Mouse (Mus musculus): ENCODE measurements at regions not wholly inside any gene's neighbourhood (a gene's known extent, or its start where the extent isn't known, plus 50 kb on each side); places are given as distances from the start of the nearest gene placed in this dataset.
"Not testable (repeated sequence)": the region's sequence is repeated elsewhere in the genome, so short reads cannot be mapped to it uniquely, and the experiment has no call there.

DNA sequence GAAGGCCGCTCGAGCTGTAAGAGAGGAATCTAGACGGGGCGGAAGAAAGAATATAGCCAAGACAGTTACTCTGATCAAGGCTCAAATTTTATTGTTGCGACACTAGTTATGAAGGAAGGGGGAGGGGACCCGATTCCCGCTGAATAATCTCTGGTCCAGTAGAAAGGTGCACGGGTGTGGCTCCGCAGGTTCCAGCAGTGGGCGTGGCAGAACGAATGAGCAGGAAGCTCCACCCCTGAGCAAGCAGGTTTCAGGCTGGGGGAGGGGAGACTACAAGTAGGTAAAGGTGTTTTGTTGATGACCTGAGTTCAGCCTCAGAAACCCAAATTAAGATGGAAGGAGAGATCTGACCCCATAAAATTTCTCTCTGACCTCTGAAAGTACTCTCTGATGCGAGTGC lies 150.7 kb upstream of the Pkdcc start:
- WGBS = 18% methylated on average over 12 of the region's 12 CpGs
- H3K27ac ChIP-seq; H3K4me3 ChIP-seq; H3K9me3 ChIP-seq (replicated peaks); H3K36me3 ChIP-seq; DNase-seq (ENCODE audit: low spot score): not testable (repeated sequence)
- Histone ChIP-seq H3K4me1 (peaks cover 11% of the 10 kb centered on the region), H3K27me3 (ENCODE audit: low read depth, poor library complexity, severe bottlenecking) (peaks cover 51% of the 10 kb centered on the region)

- DNase-seq (ENCODE audit: low spot score) = no peak
- Histone ChIP-seq H3K4me3 (no peak overlapping the region), H3K4me1 (peaks cover 10% of the 10 kb centered on the region; the same call in 1 of the 2 replicates), H3K27ac (no peak overlapping the region), H3K9me3 (replicated peaks) (no peaks in the 10 kb centered on the region), H3K27me3 (ENCODE audit: low read depth, poor library complexity, severe bottlenecking) (peaks cover 79% of the 10 kb centered on the region), H3K36me3 (no peaks in the 10 kb centered on the region)
- 79% methylated on average over 4 of the region's 4 CpGs for WGBS
Observed at GRCm38 (mm10) chr17:83069246-83069645, 145.8 kb upstream of the Pkdcc start.

GRCm38 (mm10) chr17:83071746-83072145 lies 143.3 kb upstream of the Pkdcc start:
- no peaks in the 10 kb centered on the region for H3K36me3 ChIP-seq
- H3K27ac ChIP-seq = no peak overlapping the region
- H3K4me1 ChIP-seq = peaks cover 12% of the 10 kb centered on the region; the same call in 1 of the 2 replicates
- WGBS = 86% methylated on average over 6 of the region's 6 CpGs
- H3K4me3 ChIP-seq = no peak overlapping the region
- DNase-seq (ENCODE audit: low spot score) = no peak
- no peaks in the 10 kb centered on the region for H3K9me3 ChIP-seq (replicated peaks)
- peaks cover 65% of the 10 kb centered on the region for H3K27me3 ChIP-seq (ENCODE audit: low read depth, poor library complexity, severe bottlenecking)

DNA sequence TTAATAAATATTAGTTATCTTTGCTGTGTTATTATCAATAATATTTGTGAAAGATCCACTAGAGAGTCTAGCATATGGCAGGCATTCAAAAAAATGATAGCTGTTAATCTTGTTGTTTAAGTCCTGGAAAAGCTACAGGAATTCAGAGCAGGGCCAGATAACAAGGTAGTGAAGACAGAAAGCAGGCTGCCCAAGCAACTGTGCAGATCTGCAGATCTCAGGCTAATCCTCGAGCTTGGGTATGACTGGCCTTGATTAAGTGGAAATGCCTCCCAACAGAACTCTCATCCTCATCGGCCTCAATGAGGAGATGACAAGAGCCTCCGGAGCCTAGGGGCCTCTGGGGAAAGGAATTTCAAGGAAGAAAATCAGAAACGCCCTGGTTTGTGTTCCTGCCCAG lies 142.9 kb upstream of the Pkdcc start:
- H3K27ac ChIP-seq = no peak overlapping the region
- no peaks in the 10 kb centered on the region for H3K9me3 ChIP-seq (replicated peaks)
- H3K27me3 ChIP-seq (ENCODE audit: low read depth, poor library complexity, severe bottlenecking) = peaks cover 65% of the 10 kb centered on the region
- no peak for DNase-seq (ENCODE audit: low spot score)
- H3K4me1 ChIP-seq = peaks cover 17% of the 10 kb centered on the region; the same call in 1 of the 2 replicates
- H3K4me3 ChIP-seq = no peak overlapping the region
- H3K36me3 ChIP-seq = no peaks in the 10 kb centered on the region
- WGBS = 62% methylated on average over 4 of the region's 4 CpGs

DNA sequence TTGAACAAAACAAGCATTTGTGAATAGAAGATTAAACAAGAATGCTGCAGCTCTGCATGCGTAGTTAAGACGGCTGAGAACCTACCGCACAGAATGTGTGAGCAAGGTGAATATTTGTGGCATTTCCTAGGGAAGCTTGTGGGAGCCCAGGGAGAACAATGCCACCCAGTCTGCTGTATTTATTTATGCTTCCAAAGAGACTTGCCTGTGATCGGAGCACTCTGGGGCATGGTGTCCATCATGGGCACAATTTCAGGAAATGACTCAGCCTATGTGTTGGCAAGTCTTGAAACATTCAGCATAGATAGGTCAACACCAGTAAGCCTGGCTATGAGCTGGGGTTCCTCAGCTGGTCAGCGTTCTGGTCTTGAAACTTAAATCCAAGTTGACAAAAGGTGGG lies 140.2 kb upstream of the Pkdcc start:
- Histone ChIP-seq H3K27ac (no peak overlapping the region), H3K4me3 (no peak overlapping the region), H3K9me3 (replicated peaks) (no peaks in the 10 kb centered on the region), H3K36me3 (0 out of 2 replicates have a peak, but pooled peaks cover 1% of the 10 kb centered on the region), H3K4me1 (peaks cover 29% of the 10 kb centered on the region), H3K27me3 (ENCODE audit: low read depth, poor library complexity, severe bottlenecking) (peaks cover 65% of the 10 kb centered on the region)
- WGBS = 85% methylated on average over 5 of the region's 5 CpGs
- no peak for DNase-seq (ENCODE audit: low spot score)

DNA sequence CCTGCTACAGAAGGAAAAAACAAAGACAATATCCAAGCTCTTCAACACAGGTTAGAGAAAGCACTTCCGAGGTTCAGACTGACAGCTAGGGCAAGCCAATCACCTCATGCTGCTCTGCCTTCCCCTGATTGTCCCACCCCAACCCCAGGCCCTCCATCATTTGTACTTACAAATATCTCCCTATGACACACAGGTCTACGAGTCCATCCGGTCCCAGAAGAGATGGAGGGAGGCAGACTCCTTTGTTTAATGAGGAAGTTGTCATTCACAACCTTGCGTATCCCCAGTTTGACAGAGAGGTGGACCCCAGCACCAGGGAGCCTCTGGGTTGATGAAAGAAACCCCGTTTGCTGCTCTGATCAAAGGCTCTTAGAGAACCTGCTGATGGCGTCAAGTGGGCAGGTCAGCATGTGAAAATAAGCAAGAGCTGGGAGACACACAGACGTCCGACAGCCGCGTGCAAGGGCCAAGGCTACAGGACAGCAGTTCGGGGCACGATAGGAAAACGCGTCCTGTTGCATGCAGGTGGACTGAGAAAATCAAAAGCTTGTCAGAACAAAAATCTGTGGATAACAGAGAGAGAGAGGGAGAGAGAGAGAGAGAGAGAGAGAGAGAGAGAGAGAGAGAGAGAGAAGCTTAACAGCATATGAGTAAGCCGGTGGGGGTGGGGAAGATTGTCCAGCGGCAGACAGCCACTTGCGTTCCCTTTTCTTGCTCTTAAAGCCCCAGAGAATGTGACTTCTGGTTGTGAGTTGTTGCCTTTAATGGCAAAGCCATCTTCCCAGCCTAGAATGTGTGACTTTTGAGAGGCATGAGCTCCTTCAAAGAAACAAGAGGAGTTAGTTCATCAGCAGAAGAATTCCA lies 137.1 kb upstream of the Pkdcc start:
- Histone ChIP-seq H3K36me3 (0 out of 2 replicates have a peak, but pooled peaks cover 4% of the 10 kb centered on the region), H3K9me3 (replicated peaks) (0 out of 2 replicates have a peak, but pooled peaks cover 4% of the 10 kb centered on the region), H3K27ac (peak overlapping the region; percentile 73), H3K27me3 (ENCODE audit: low read depth, poor library complexity, severe bottlenecking) (peaks cover 58% of the 10 kb centered on the region), H3K4me3 (0 out of 2 replicates have a peak overlapping the region, but pooled peaks have one; percentile 0), H3K4me1 (peaks cover 42% of the 10 kb centered on the region)
- DNase-seq (ENCODE audit: low spot score) = no peak
- WGBS = 36% methylated on average over 17 of the region's 17 CpGs

GRCm38 (mm10) chr17:83078601-83079360 lies 136.3 kb upstream of the Pkdcc start:
- H3K36me3 ChIP-seq = 0 out of 2 replicates have a peak, but pooled peaks cover 4% of the 10 kb centered on the region
- WGBS = 13% methylated on average over 19 of the region's 19 CpGs
- H3K9me3 ChIP-seq (replicated peaks) = 0 out of 2 replicates have a peak, but pooled peaks cover 4% of the 10 kb centered on the region
- peak; percentile 49 for DNase-seq (ENCODE audit: low spot score)
- H3K27me3 ChIP-seq (ENCODE audit: low read depth, poor library complexity, severe bottlenecking) = peaks cover 60% of the 10 kb centered on the region
- H3K4me1 ChIP-seq = peaks cover 50% of the 10 kb centered on the region
- peak overlapping the region; percentile 13; the same call in 1 of the 2 replicates for H3K4me3 ChIP-seq
- H3K27ac ChIP-seq = peak overlapping the region; percentile 73

GRCm38 (mm10) chr17:83079361-83079685 lies 135.8 kb upstream of the Pkdcc start:
- no peak for DNase-seq (ENCODE audit: low spot score)
- Histone ChIP-seq H3K4me3 (no peak overlapping the region), H3K36me3 (0 out of 2 replicates have a peak, but pooled peaks cover 4% of the 10 kb centered on the region), H3K27ac (no peak overlapping the region), H3K4me1 (peaks cover 55% of the 10 kb centered on the region), H3K27me3 (ENCODE audit: low read depth, poor library complexity, severe bottlenecking) (peaks cover 64% of the 10 kb centered on the region), H3K9me3 (replicated peaks) (0 out of 2 replicates have a peak, but pooled peaks cover 4% of the 10 kb centered on the region)
- 73% methylated on average over 7 of the region's 7 CpGs for WGBS

DNA sequence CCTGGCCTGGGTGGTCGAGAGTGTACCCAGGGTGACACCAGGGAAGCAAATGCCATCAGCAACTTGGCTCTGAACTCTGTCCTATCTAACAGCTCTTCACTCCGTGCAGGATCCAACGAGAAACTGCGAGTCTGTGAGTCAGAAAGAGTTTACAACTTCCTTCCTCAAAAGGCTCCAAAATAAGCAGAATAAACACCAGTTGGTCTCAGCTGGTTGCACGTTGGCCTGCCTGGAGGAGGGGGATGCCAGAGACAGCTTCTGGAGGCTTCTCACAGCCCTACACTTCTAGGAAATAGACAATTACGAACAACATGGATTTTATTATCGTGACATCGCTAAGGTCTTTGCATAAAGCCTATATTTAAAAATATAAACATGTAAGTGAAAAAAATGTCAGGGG lies 133.4 kb upstream of the Pkdcc start:
- Histone ChIP-seq H3K4me3 (no peak overlapping the region), H3K4me1 (peaks cover 59% of the 10 kb centered on the region), H3K27me3 (ENCODE audit: low read depth, poor library complexity, severe bottlenecking) (peaks cover 66% of the 10 kb centered on the region), H3K27ac (peak overlapping the region; percentile 56; the same call in 1 of the 2 replicates), H3K9me3 (replicated peaks) (0 out of 2 replicates have a peak, but pooled peaks cover 4% of the 10 kb centered on the region), H3K36me3 (0 out of 2 replicates have a peak, but pooled peaks cover 4% of the 10 kb centered on the region)
- DNase-seq (ENCODE audit: low spot score) = no peak
- WGBS = 48% methylated on average over 8 of the region's 8 CpGs

GRCm38 (mm10) chr17:83083521-83083920 lies 131.6 kb upstream of the Pkdcc start:
- Histone ChIP-seq H3K27me3 (ENCODE audit: low read depth, poor library complexity, severe bottlenecking) (peaks cover 58% of the 10 kb centered on the region), H3K36me3 (0 out of 2 replicates have a peak, but pooled peaks cover 4% of the 10 kb centered on the region), H3K9me3 (replicated peaks) (0 out of 2 replicates have a peak, but pooled peaks cover 4% of the 10 kb centered on the region), H3K27ac (peak overlapping the region; percentile 37), H3K4me3 (no peak overlapping the region), H3K4me1 (peaks cover 47% of the 10 kb centered on the region)
- 82% methylated on average over 3 of the region's 3 CpGs for WGBS
- no peak for DNase-seq (ENCODE audit: low spot score)

- Histone ChIP-seq H3K4me1 (peaks cover 47% of the 10 kb centered on the region), H3K4me3 (no peak overlapping the region), H3K27me3 (ENCODE audit: low read depth, poor library complexity, severe bottlenecking) (peaks cover 57% of the 10 kb centered on the region), H3K27ac (no peak overlapping the region), H3K36me3 (no peaks in the 10 kb centered on the region), H3K9me3 (replicated peaks) (no peaks in the 10 kb centered on the region)
- no peak for DNase-seq (ENCODE audit: low spot score)
- 89% methylated on average over 10 of the region's 10 CpGs for whole genome bisulfite sequencing
Observed at GRCm38 (mm10) chr17:83085792-83086475, 129.2 kb upstream of the Pkdcc start.

DNA sequence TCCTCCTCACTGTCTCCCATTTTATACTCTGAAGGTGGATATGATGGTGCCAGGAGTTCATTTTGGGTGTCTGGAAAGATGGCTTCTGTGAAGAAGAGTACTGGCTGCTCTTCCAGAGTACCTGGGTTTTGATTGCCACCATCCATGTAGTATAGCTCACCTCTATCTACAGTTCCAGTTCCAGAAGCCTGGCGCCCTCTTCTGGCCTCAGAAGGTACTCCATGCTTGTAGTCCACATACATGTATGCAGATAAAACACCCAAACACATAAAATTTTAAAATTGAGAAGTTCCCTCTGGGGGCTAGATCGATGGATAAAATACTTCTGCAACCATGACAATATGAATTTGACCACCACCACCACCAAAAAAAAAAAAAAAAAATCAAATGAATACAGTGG lies 128.4 kb upstream of the Pkdcc start:
- no peak for DNase-seq (ENCODE audit: low spot score)
- no peak overlapping the region for H3K4me3 ChIP-seq
- H3K27ac ChIP-seq = no peak overlapping the region
- 78% methylated on average over 2 of the region's 2 CpGs for WGBS
- H3K36me3 ChIP-seq = no peaks in the 10 kb centered on the region
- H3K9me3 ChIP-seq (replicated peaks) = no peaks in the 10 kb centered on the region
- H3K27me3 ChIP-seq (ENCODE audit: low read depth, poor library complexity, severe bottlenecking) = peaks cover 62% of the 10 kb centered on the region
- H3K4me1 ChIP-seq = peaks cover 42% of the 10 kb centered on the region
